Mouse (Mus musculus) liver, embryonic 16.5 days (tissue): Measurements from ENCODE around the gene Gpr12. TPM values are rescaled to one million over a fixed set of nuclear protein-coding genes. Genes with fewer than 3 reads are reported as not detected.
"Not testable (repeated sequence)": the region's sequence is repeated elsewhere in the genome, so short reads cannot be mapped to it uniquely, and the experiment has no call there.

Source experiments
- ATAC-seq: fragments of 200-750 bp; cut with Nextera tagmentation; 2 replicates; pipeline ENCODE4 v1.8.0; 2017; ENCODE audit warnings: low read depth, mild to moderate bottlenecking, moderate number of reproducible peaks, moderate library complexity
- H3K27ac ChIP-seq: fragments of 300-500 bp; sonication (generic); 2 replicates; pipeline ENCODE4 v1.5.1; 2014; ENCODE audit warnings: mild to moderate bottlenecking, low read length
- H3K27me3 ChIP-seq: fragments of 300-500 bp; sonication (generic); 2 replicates; pipeline ENCODE4 v1.6.1; 2014; ENCODE audit warnings: low read depth, low read length, mixed read lengths; ENCODE audit not compliant: control insufficient read depth, insufficient read depth
- H3K36me3 ChIP-seq: fragments of 300-500 bp; sonication (generic); 2 replicates; pipeline ENCODE4 v1.6.1; 2014; ENCODE audit warnings: mild to moderate bottlenecking; ENCODE audit not compliant: control insufficient read depth, insufficient read depth
- H3K4me1 ChIP-seq: fragments of 300-500 bp; sonication (generic); 2 replicates; pipeline ENCODE4 v1.6.1; 2014; ENCODE audit warnings: low read depth, low read length, mixed read lengths; ENCODE audit not compliant: control insufficient read depth
- H3K4me2 ChIP-seq: fragments of 300-500 bp; sonication (generic); 2 replicates; pipeline ENCODE4 v1.6.1; 2014; ENCODE audit warnings: low read depth, low read length, mixed read lengths
- H3K4me3 ChIP-seq: fragments of 300-500 bp; sonication (generic); 2 replicates; pipeline ENCODE4 v1.5.1; 2014; ENCODE audit warnings: low read depth, mild to moderate bottlenecking, low read length
- H3K9ac ChIP-seq: fragments of 300-500 bp; sonication (generic); 2 replicates; pipeline ENCODE4 v1.6.1; 2014; ENCODE audit warnings: low read depth, low read length
- H3K9me3 ChIP-seq: fragments of 300-500 bp; sonication (generic); replicated peaks from 2 replicates; pipeline ENCODE4 v1.6.1; 2016; ENCODE audit warnings: low read length; ENCODE audit not compliant: control insufficient read depth
- WGBS: fragments of 180-500 bp; shearing (Covaris S2); extraction: QIAGEN DNeasy Blood & Tissue Kit; methylation state at CpG from one replicate; pipeline ENCODE4 v1.1.7; 2014; ENCODE audit not compliant: insufficient replicate concordance; 5-methylcytosine and 5-hydroxymethylcytosine counted together
- polyA plus RNA-seq: library from polyadenylated mRNA; unstranded; fragments of >200 nt; fragmentation: Nextera tagmentation; extraction: Ambion mirVana; gene quantifications from 2 replicates; pipeline ENCODE4 v1.2.1, GENCODE M21; 2015

The Gpr12 gene
- polyA plus RNA-seq, 1 experiment from 2014 or later, result 0.13 TPM

GRCm38 (mm10) chr5:146596612-146597502, 11.8 kb upstream of the Gpr12 start:
- 31% methylated on average over 18 of the region's 18 CpGs for WGBS
- peak; percentile 25; the same call in 1 of the 2 replicates for ATAC-seq
- peak overlapping the region; percentile 24; the same call in 1 of the 2 replicates for H3K27ac ChIP-seq

DNA sequence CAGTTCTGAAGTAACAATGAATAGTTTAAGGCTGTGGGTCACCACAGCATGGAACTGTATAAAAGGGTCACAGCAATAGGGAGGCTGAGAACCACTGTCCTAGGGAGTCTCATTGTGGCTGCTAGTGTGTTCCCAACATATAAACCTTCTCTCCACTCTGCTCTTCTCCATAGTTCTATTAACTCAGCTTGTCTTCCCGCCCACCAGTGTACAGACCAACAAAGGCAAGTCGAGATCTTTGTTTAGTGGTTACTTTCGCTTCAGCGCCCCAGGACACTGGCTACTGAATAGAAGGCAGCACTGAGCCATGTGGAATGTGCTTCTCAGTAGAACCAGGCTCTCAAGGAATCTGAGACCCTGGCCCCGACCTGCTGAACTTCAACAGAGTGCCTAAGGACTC, 7.5 kb upstream of the Gpr12 start:
- no peaks in the 10 kb centered on the region for H3K9me3 ChIP-seq
- H3K27ac ChIP-seq, result no peak overlapping the region
- no peaks in the 10 kb centered on the region for H3K36me3 ChIP-seq
- H3K4me3 ChIP-seq, result no peak overlapping the region
- WGBS, result 65% methylated on average over 5 of the region's 5 CpGs
- H3K9ac ChIP-seq, result no peak overlapping the region
- no peaks in the 10 kb centered on the region for H3K27me3 ChIP-seq
- H3K4me2 ChIP-seq, result no peak overlapping the region
- no peak for ATAC-seq
- no peaks in the 10 kb centered on the region; the same call in none of the 2 replicates for H3K4me1 ChIP-seq

More at GRCm38 (mm10) chr5:146596612-146597502, 11.8 kb upstream of the Gpr12 start:
- H3K36me3 ChIP-seq, result no peaks in the 10 kb centered on the region
- H3K4me3 ChIP-seq, result no peak overlapping the region
- no peak overlapping the region for H3K4me2 ChIP-seq
- H3K9me3 ChIP-seq, result no peaks in the 10 kb centered on the region
- no peak overlapping the region for H3K9ac ChIP-seq
- H3K4me1 ChIP-seq, result no peaks in the 10 kb centered on the region; the same call in none of the 2 replicates
- H3K27me3 ChIP-seq, result no peaks in the 10 kb centered on the region

- no peak for ATAC-seq
- Histone ChIP-seq H3K27me3 (peaks cover 2% of the 10 kb centered on the region; the same call in 1 of the 2 replicates), H3K4me1 (no peaks in the 10 kb centered on the region; the same call in 1 of the 2 replicates), H3K4me2 (no peak overlapping the region), H3K9me3 (no peaks in the 10 kb centered on the region), H3K36me3 (no peaks in the 10 kb centered on the region), H3K9ac (no peak overlapping the region), H3K4me3 (no peak overlapping the region), H3K27ac (no peak overlapping the region)
- WGBS, result 68% methylated on average over 4 of the region's 4 CpGs
These were observed 6.6 kb upstream of the Gpr12 start for GRCm38 (mm10) chr5:146591636-146592035.

- Histone ChIP-seq H3K4me1 (no peaks in the 10 kb centered on the region), H3K36me3 (no peaks in the 10 kb centered on the region), H3K4me2 (no peak overlapping the region), H3K27me3 (peaks cover 8% of the 10 kb centered on the region), H3K4me3 (no peak overlapping the region), H3K9ac (no peak overlapping the region), H3K9me3 (no peaks in the 10 kb centered on the region), H3K27ac (no peak overlapping the region)
- WGBS, result 56% methylated on average over 4 of the region's 4 CpGs
- no peak for ATAC-seq
These were observed 5.9 kb upstream of the Gpr12 start for GRCm38 (mm10) chr5:146590987-146591386.

- Histone ChIP-seq H3K27me3 (peaks cover 34% of the 10 kb centered on the region), H3K9me3 (no peaks in the 10 kb centered on the region), H3K27ac (no peak overlapping the region), H3K4me1 (no peaks in the 10 kb centered on the region; the same call in 1 of the 2 replicates), H3K36me3 (no peaks in the 10 kb centered on the region), H3K4me2 (no peak overlapping the region), H3K4me3 (no peak overlapping the region), H3K9ac (no peak overlapping the region)
- ATAC-seq, result no peak
- 49% methylated on average over 8 of the region's 8 CpGs for WGBS
These were observed 1.5 kb upstream of the Gpr12 start for GRCm38 (mm10) chr5:146586357-146587070.

GRCm38 (mm10) chr5:146585307-146585651, 240 bp upstream of the Gpr12 start:
- no peak for ATAC-seq
- 4% methylated on average over 10 of the region's 10 CpGs for WGBS
- H3K4me1 ChIP-seq, result no peaks in the 10 kb centered on the region; the same call in 1 of the 2 replicates
- no peak overlapping the region for H3K27ac ChIP-seq
- no peaks in the 10 kb centered on the region for H3K36me3 ChIP-seq
- H3K9ac ChIP-seq, result no peak overlapping the region
- no peaks in the 10 kb centered on the region for H3K9me3 ChIP-seq
- peaks cover 34% of the 10 kb centered on the region for H3K27me3 ChIP-seq
- no peak overlapping the region for H3K4me2 ChIP-seq
- H3K4me3 ChIP-seq, result no peak overlapping the region

DNA sequence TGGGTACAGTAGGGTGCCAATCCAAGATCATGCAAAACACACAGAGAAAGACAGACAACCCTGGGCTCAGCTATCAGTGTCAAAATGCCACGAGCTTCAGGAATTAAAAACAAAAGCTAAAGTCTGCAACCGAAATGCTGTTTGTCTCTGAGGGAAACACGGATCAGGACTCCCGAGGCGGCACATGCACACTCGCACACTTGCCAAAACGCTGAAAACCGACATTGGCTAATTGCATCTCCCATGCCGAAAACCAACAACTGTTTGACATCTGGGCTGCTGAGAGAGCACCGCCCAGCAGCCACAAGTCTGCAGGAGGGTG, 922 bp downstream of the Gpr12 start:
- no peaks in the 10 kb centered on the region; the same call in 1 of the 2 replicates for H3K4me1 ChIP-seq
- no peak for ATAC-seq
- H3K27ac ChIP-seq, result no peak overlapping the region
- WGBS, result 6% methylated on average over 10 of the region's 10 CpGs
- H3K9ac ChIP-seq, result no peak overlapping the region
- no peaks in the 10 kb centered on the region for H3K9me3 ChIP-seq
- no peaks in the 10 kb centered on the region for H3K36me3 ChIP-seq
- no peak overlapping the region for H3K4me3 ChIP-seq
- peak overlapping the region; percentile 65 for H3K4me2 ChIP-seq
- H3K27me3 ChIP-seq, result peaks cover 34% of the 10 kb centered on the region

DNA sequence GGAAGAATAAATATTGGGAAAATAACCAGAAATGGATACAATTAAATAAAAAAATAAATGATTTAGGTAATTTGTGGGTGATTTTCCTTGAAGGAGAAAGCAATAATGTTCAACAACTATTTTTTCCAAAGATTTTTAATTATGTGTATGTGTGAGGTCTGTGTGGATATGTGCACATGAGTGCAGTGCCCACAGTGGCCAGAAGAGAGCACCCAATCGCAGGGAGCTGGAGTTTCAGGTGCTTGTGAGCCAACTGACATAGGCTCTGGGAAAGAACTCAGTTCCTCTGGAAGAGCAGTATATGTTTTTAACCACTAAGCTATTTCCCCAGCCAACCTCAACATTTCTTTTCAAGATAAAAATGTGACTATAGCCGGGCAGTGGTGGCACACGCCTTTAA, 8.4 kb downstream of the Gpr12 start:
- Histone ChIP-seq H3K4me3 (no peak overlapping the region), H3K9ac (no peak overlapping the region), H3K27me3 (no peaks in the 10 kb centered on the region), H3K36me3 (no peaks in the 10 kb centered on the region), H3K4me1 (no peaks in the 10 kb centered on the region), H3K4me2 (no peak overlapping the region), H3K27ac (no peak overlapping the region), H3K9me3 (no peaks in the 10 kb centered on the region)
- ATAC-seq, result no peak
- 64% methylated on average over 3 of the region's 3 CpGs for WGBS

GRCm38 (mm10) chr5:146572735-146573042, 12.3 kb downstream of the Gpr12 start:
- H3K9ac ChIP-seq, ATAC-seq, H3K4me3 ChIP-seq, H3K27me3 ChIP-seq, H3K27ac ChIP-seq, H3K4me2 ChIP-seq, H3K4me1 ChIP-seq, H3K9me3 ChIP-seq, H3K36me3 ChIP-seq: not testable (repeated sequence)
- WGBS, result 71% methylated on average over 4 of the region's 4 CpGs
